Mouse (Mus musculus) neural tube, embryonic 14.5 days (tissue): ENCODE measurements around the gene Adcy9. TPM values are rescaled to one million over a fixed set of nuclear protein-coding genes. Genes with fewer than 3 reads are reported as not detected.

Source experiments
- ATAC-seq: fragments of 200-750 bp; cut with Nextera tagmentation; 2 replicates; pipeline ENCODE4 v1.8.0; 2017; ENCODE audit warnings: low read depth, mild to moderate bottlenecking, moderate TSS enrichment, moderate library complexity
- H3K27ac ChIP-seq: fragments of 300-500 bp; sonication (generic); 2 replicates; pipeline ENCODE4 v1.5.1; 2014; ENCODE audit warnings: low read depth, mild to moderate bottlenecking, control low read depth, low read length, moderate library complexity, mixed read lengths
- H3K27me3 ChIP-seq: fragments of 300-500 bp; sonication (generic); 2 replicates; pipeline ENCODE4 v1.6.1; 2014; ENCODE audit warnings: low read length; ENCODE audit not compliant: control insufficient read depth, insufficient read depth
- H3K36me3 ChIP-seq: fragments of 300-500 bp; sonication (generic); 2 replicates; pipeline ENCODE4 v1.6.1; 2014; ENCODE audit warnings: low read length, mixed read lengths; ENCODE audit not compliant: control insufficient read depth, insufficient read depth
- H3K4me1 ChIP-seq: fragments of 300-500 bp; sonication (generic); 2 replicates; pipeline ENCODE4 v1.6.1; 2014; ENCODE audit warnings: low read length; ENCODE audit not compliant: control insufficient read depth, insufficient read depth
- H3K4me2 ChIP-seq: fragments of 300-500 bp; sonication (generic); 2 replicates; pipeline ENCODE4 v1.6.1; 2014; ENCODE audit warnings: mild to moderate bottlenecking, low read depth, low read length, control low read depth
- H3K4me3 ChIP-seq: fragments of 300-500 bp; sonication (generic); 2 replicates; pipeline ENCODE4 v1.5.1; 2014; ENCODE audit warnings: low read depth, low read length, control low read depth, mixed read lengths
- H3K9ac ChIP-seq: fragments of 300-500 bp; sonication (generic); replicated peaks from 2 replicates; pipeline ENCODE4 v1.6.1; 2014; ENCODE audit warnings: low read depth, mild to moderate bottlenecking, control low read depth, low read length, mixed read lengths
- H3K9me3 ChIP-seq: fragments of 300-500 bp; sonication (generic); 2 replicates; pipeline ENCODE4 v1.6.1; 2016; ENCODE audit warnings: low read length; ENCODE audit not compliant: control insufficient read depth
- WGBS: fragments of 180-500 bp; shearing (Covaris S2); extraction: QIAGEN DNeasy Blood & Tissue Kit; methylation state at CpG from one replicate; pipeline ENCODE4 v1.1.7; 2014; 5-methylcytosine and 5-hydroxymethylcytosine counted together
- polyA plus RNA-seq: library from polyadenylated mRNA; unstranded; fragments of >200 nt; fragmentation: Nextera tagmentation; extraction: Ambion mirVana; gene quantifications from 2 replicates; pipeline ENCODE4 v1.2.1, GENCODE M21; 2014

Gene Adcy9
- polyA plus RNA-seq, 1 experiment from 2014 or later: 6.7 TPM

GRCm38 (mm10) chr16:4413301-4413700 is 7.0 kb downstream of the Adcy9 start:
- H3K9me3 ChIP-seq: no peaks in the 10 kb centered on the region
- H3K4me1 ChIP-seq: peaks cover 30% of the 10 kb centered on the region
- no peaks in the 10 kb centered on the region for H3K27me3 ChIP-seq
- ATAC-seq: no peak
- H3K36me3 ChIP-seq: no peaks in the 10 kb centered on the region
- no peak overlapping the region for H3K27ac ChIP-seq
- WGBS: 49% methylated on average over 14 of the region's 14 CpGs
- H3K9ac ChIP-seq: no peak overlapping the region
- no peak overlapping the region for H3K4me3 ChIP-seq
- no peak overlapping the region for H3K4me2 ChIP-seq

- peaks cover 22% of the 10 kb centered on the region for H3K4me1 ChIP-seq
- H3K9me3 ChIP-seq: no peaks in the 10 kb centered on the region
- H3K27me3 ChIP-seq: no peaks in the 10 kb centered on the region
- H3K36me3 ChIP-seq: no peaks in the 10 kb centered on the region
- no peak for ATAC-seq
- no peak overlapping the region for H3K4me3 ChIP-seq
- no peak overlapping the region for H3K27ac ChIP-seq
- no peak overlapping the region for H3K9ac ChIP-seq
- WGBS: 82% methylated on average over 4 of the region's 4 CpGs
- H3K4me2 ChIP-seq: no peak overlapping the region
These were observed 8.0 kb downstream of the Adcy9 start for GRCm38 (mm10) chr16:4412298-4412697.

DNA sequence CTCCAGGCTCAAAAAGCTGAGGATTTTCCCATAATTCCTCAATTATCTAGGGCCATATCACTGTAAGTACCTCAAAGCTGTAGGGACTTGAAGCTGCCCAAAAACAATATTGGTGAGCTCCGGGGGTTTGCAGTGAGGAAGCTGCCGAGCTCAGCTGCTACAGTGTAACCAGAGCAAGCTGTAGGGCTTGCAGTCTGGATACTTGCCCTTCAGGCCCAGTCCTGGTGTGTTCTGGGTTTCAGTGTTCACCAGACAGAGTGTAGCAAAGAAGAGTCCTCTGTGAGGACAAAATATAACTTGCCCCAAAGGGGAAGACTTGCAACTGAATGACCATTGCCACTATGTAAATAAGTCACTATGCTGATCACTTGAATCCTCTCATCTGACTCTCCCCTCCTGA is 9.0 kb downstream of the Adcy9 start:
- H3K9me3 ChIP-seq: no peaks in the 10 kb centered on the region
- no peak for ATAC-seq
- H3K27ac ChIP-seq: no peak overlapping the region
- H3K36me3 ChIP-seq: no peaks in the 10 kb centered on the region
- peaks cover 19% of the 10 kb centered on the region for H3K4me1 ChIP-seq
- no peak overlapping the region for H3K4me3 ChIP-seq
- no peak overlapping the region for H3K4me2 ChIP-seq
- WGBS: 68% methylated on average over 2 of the region's 2 CpGs
- no peaks in the 10 kb centered on the region for H3K27me3 ChIP-seq
- no peak overlapping the region for H3K9ac ChIP-seq

DNA sequence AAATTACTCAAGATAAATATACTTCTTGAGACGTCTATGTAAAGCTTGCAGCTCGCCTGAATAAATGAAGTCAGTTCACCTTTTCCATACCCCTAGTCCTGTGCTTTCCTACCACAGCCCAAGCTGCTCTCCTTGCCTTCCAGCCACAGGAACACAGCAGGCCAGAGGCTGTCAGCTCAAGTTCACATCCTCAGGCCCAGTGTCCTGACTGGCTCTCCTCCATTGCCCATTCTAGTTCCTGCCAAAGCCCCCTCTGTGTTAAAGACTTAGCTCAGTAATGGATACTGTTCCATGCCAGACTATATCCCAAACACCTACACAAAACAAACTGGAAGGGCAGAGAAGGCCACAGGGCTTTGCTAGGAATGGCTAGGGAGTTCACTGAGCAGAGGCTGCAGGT is 12.8 kb downstream of the Adcy9 start:
- no peak overlapping the region for H3K9ac ChIP-seq
- H3K4me1 ChIP-seq: 0 out of 2 replicates have a peak, but pooled peaks cover 2% of the 10 kb centered on the region
- H3K36me3 ChIP-seq: no peaks in the 10 kb centered on the region
- no peak overlapping the region for H3K4me3 ChIP-seq
- no peak overlapping the region for H3K4me2 ChIP-seq
- no peaks in the 10 kb centered on the region for H3K27me3 ChIP-seq
- ATAC-seq: no peak
- WGBS: 81% methylated on average over 2 of the region's 2 CpGs
- no peak overlapping the region for H3K27ac ChIP-seq
- no peaks in the 10 kb centered on the region for H3K9me3 ChIP-seq

DNA sequence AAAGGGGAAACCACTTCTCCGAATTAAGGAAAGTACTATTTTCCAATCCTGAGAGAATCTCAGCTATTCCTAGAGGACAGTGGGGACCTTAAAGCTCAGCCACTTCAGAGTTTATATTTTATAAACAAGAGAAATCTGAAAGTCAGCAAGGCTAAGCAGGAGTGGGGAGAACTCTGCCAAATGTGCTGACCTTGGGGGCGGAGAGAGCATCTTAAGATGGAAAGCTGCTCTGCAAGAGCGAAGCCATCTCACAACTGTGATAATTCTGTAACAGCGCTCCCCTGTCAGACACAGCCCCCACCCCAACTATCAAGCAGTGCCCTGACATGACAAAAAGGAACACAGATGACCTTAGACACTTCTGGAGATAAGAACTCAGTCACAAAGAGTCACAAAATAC is 13.6 kb downstream of the Adcy9 start:
- Histone ChIP-seq H3K36me3 (no peaks in the 10 kb centered on the region), H3K4me3 (no peak overlapping the region), H3K4me2 (no peak overlapping the region), H3K4me1 (0 out of 2 replicates have a peak, but pooled peaks cover 2% of the 10 kb centered on the region), H3K27me3 (no peaks in the 10 kb centered on the region), H3K27ac (no peak overlapping the region), H3K9me3 (no peaks in the 10 kb centered on the region), H3K9ac (no peak overlapping the region)
- WGBS: 74% methylated on average over 4 of the region's 4 CpGs
- ATAC-seq: no peak

GRCm38 (mm10) chr16:4406047-4406586 is 14.2 kb downstream of the Adcy9 start:
- no peaks in the 10 kb centered on the region for H3K9me3 ChIP-seq
- H3K4me1 ChIP-seq: 0 out of 2 replicates have a peak, but pooled peaks cover 2% of the 10 kb centered on the region
- no peaks in the 10 kb centered on the region for H3K27me3 ChIP-seq
- H3K27ac ChIP-seq: no peak overlapping the region
- H3K4me2 ChIP-seq: no peak overlapping the region
- no peaks in the 10 kb centered on the region for H3K36me3 ChIP-seq
- WGBS: 95% methylated on average over 6 of the region's 6 CpGs
- ATAC-seq: no peak
- H3K9ac ChIP-seq: no peak overlapping the region
- no peak overlapping the region for H3K4me3 ChIP-seq

- no peaks in the 10 kb centered on the region for H3K36me3 ChIP-seq
- H3K4me3 ChIP-seq: no peak overlapping the region
- H3K9me3 ChIP-seq: no peaks in the 10 kb centered on the region
- no peak overlapping the region for H3K4me2 ChIP-seq
- no peak overlapping the region for H3K27ac ChIP-seq
- 0 out of 2 replicates have a peak, but pooled peaks cover 2% of the 10 kb centered on the region for H3K4me1 ChIP-seq
- 62% methylated on average over 8 of the region's 8 CpGs for WGBS
- no peak overlapping the region for H3K9ac ChIP-seq
- no peak for ATAC-seq
- no peaks in the 10 kb centered on the region for H3K27me3 ChIP-seq
These were observed 15.2 kb downstream of the Adcy9 start for GRCm38 (mm10) chr16:4404933-4405761.

DNA sequence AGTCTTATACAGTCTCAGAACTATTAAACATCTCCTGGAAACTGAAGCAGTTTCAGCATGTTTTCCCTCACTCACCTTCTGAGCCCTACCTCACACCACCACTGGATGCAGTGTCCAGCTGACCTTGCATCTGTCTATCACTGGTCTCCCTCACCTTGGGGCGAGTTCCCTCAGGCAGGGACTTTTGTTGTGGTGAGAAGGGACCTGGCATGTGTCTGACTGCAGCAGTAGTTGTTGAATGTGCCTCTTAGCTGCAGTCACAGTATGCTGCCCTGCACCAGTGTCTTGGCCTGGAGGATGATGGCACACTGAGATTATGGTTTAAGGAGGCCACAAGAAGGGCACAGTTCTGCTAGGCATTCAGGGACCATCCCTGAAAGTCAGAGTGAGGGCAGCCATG is 19.2 kb downstream of the Adcy9 start:
- no peak overlapping the region for H3K4me2 ChIP-seq
- H3K4me1 ChIP-seq: no peaks in the 10 kb centered on the region
- no peak overlapping the region for H3K27ac ChIP-seq
- no peaks in the 10 kb centered on the region for H3K9me3 ChIP-seq
- WGBS: 60% methylated on average over 1 of the region's 1 CpGs
- H3K36me3 ChIP-seq: no peaks in the 10 kb centered on the region
- H3K27me3 ChIP-seq: no peaks in the 10 kb centered on the region
- ATAC-seq: no peak
- H3K4me3 ChIP-seq: no peak overlapping the region
- H3K9ac ChIP-seq: no peak overlapping the region

DNA sequence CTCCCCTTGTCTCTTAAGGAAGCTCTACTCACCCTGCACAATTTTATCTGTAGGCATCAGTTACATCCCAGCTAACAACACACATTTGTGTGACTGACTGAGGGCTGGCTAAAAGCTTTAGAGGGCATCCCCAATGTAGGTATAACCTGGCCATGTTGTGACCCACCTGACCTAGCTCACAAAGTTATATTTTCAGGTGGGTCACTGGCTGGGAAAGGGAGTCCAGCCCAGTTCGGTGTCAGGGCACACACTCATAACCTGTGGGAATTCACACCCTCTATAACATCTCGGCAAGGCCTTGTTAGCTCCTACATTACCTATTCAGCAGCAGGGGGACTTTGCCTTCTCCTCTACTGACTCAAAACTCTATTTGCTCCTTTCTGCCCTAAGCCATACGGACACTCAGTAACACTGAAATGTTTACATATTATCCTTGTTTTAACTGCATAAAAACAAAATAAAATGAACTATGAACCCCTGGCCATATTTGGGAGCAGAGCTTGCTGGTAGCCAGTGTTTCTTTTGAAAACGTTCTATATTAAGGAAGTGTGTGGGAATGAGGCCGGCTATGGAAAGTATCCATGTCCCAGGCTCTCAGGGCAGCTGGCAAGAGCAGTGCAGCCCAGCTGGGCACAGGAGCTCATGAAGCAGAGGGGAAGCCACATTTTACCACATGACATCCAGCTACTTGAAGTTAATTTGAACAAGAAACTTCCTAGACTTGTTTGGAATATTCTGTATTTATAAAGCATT is 20.7 kb downstream of the Adcy9 start:
- Histone ChIP-seq H3K9ac (no peak overlapping the region), H3K4me1 (no peaks in the 10 kb centered on the region), H3K36me3 (no peaks in the 10 kb centered on the region), H3K4me3 (no peak overlapping the region), H3K27me3 (no peaks in the 10 kb centered on the region), H3K4me2 (no peak overlapping the region), H3K9me3 (no peaks in the 10 kb centered on the region), H3K27ac (no peak overlapping the region)
- ATAC-seq: no peak
- WGBS: 84% methylated on average over 5 of the region's 5 CpGs
